Mouse (Mus musculus) liver, adult 2 months (tissue): ENCODE results near the gene Krtap28-10. TPM values are rescaled to one million over a fixed set of nuclear protein-coding genes. Genes with fewer than 3 reads are reported as not detected.

Experiments
- DNase-seq: peaks from one replicate; pipeline ENCODE4 v3.0.0-alpha.2; 2011; ENCODE audit warnings: low read depth, low spot score; ENCODE audit errors: extremely low read depth
- H3K27ac ChIP-seq: fragments of 200-500 bp; replicated peaks from 2 replicates; pipeline ENCODE4 v1.5.1; 2012; ENCODE audit warnings: low read depth, mild to moderate bottlenecking, control low read depth, inconsistent platforms, low read length; ENCODE audit not compliant: insufficient read depth
- H3K27me3 ChIP-seq: fragments of 200-500 bp; 2 replicates; pipeline ENCODE4 v1.6.1; 2012; ENCODE audit warnings: mild to moderate bottlenecking, moderate library complexity, low read length, inconsistent platforms; ENCODE audit not compliant: control insufficient read depth, insufficient read depth
- H3K36me3 ChIP-seq: fragments of 200-500 bp; 2 replicates; pipeline ENCODE4 v1.6.1; 2012; ENCODE audit warnings: low read length, inconsistent platforms; ENCODE audit not compliant: control insufficient read depth, insufficient read depth
- H3K4me1 ChIP-seq: fragments of 200-500 bp; 2 replicates; pipeline ENCODE4 v1.6.1; 2011; ENCODE audit warnings: low read length; ENCODE audit not compliant: control insufficient read depth, insufficient read depth
- H3K4me3 ChIP-seq: fragments of 200-500 bp; 2 replicates; pipeline ENCODE4 v1.5.1; 2011; ENCODE audit warnings: low read depth, mild to moderate bottlenecking, control low read depth, low read length, moderate library complexity; ENCODE audit not compliant: insufficient read depth
- H3K79me2 ChIP-seq: fragments of 200-500 bp; 2 replicates; pipeline ENCODE4 v1.6.1; 2012; ENCODE audit warnings: inconsistent platforms, mild to moderate bottlenecking, low read length, moderate library complexity; ENCODE audit not compliant: control insufficient read depth, insufficient read depth
- H3K9ac ChIP-seq: fragments of 200-500 bp; 2 replicates; pipeline ENCODE4 v1.6.1; 2012; ENCODE audit warnings: low read depth, mild to moderate bottlenecking, control low read depth, inconsistent platforms, low read length
- CTCF ChIP-seq: fragments of 200-500 bp; IDR thresholded peaks from 2 replicates; pipeline ENCODE4 v1.5.1; 2011; ENCODE audit warnings: low read depth, low read length, control low read depth
- POLR2A ChIP-seq: fragments of 200-500 bp; IDR thresholded peaks from 2 replicates; pipeline ENCODE4 v1.6.1; 2011; ENCODE audit warnings: low read length, control low read depth; ENCODE audit not compliant: insufficient read depth; ENCODE audit errors: extremely low read depth
- WGBS: fragments of 180-500 bp; shearing (Covaris S2); methylation state at CpG from one replicate; pipeline ENCODE4 v1.1.7; 2018; 5-methylcytosine and 5-hydroxymethylcytosine counted together
- polyA plus RNA-seq: library from polyadenylated mRNA; depleted of rRNA; stranded (reverse); fragments of >200 nt; gene quantifications from 2 replicates; pipeline ENCODE4 v1.2.3, GENCODE M21; 2012; rRNA removed
- total RNA-seq: library from RNA; depleted of rRNA; stranded (reverse); fragments of >200 nt; gene quantifications from 2 replicates; pipeline ENCODE4 v1.2.3, GENCODE M21; 2014; rRNA removed

Gene Krtap28-10
- total and polyA plus RNA-seq, 2 experiments: not detected

GRCm38 (mm10) chr1:82993947-82994346 is 48.3 kb downstream of the Krtap28-10 start:
- Histone ChIP-seq H3K4me1 (no peaks in the 10 kb centered on the region), H3K9ac (no peak overlapping the region), H3K36me3 (no peaks in the 10 kb centered on the region), H3K79me2 (no peaks in the 10 kb centered on the region), H3K27ac (no peak overlapping the region), H3K4me3 (no peak overlapping the region), H3K27me3 (no peaks in the 10 kb centered on the region)
- no peak for TF ChIP-seq POLR2A
- TF ChIP-seq CTCF: no peak
- 90% methylated on average over 3 of the region's 3 CpGs for WGBS
- DNase-seq: no peak

GRCm38 (mm10) chr1:82992093-82992492 is 50.2 kb downstream of the Krtap28-10 start:
- Histone ChIP-seq H3K79me2 (no peaks in the 10 kb centered on the region), H3K9ac (no peak overlapping the region), H3K36me3 (no peaks in the 10 kb centered on the region), H3K27ac (no peak overlapping the region), H3K27me3 (no peaks in the 10 kb centered on the region), H3K4me3 (no peak overlapping the region), H3K4me1 (no peaks in the 10 kb centered on the region)
- peak; percentile 36 for DNase-seq
- TF ChIP-seq POLR2A: no peak
- TF ChIP-seq CTCF: no peak
- WGBS: 71% methylated on average over 6 of the region's 6 CpGs

GRCm38 (mm10) chr1:82991596-82991995 is 50.7 kb downstream of the Krtap28-10 start:
- Histone ChIP-seq H3K9ac (no peak overlapping the region), H3K79me2 (no peaks in the 10 kb centered on the region), H3K27me3 (no peaks in the 10 kb centered on the region), H3K36me3 (no peaks in the 10 kb centered on the region), H3K4me3 (no peak overlapping the region), H3K4me1 (no peaks in the 10 kb centered on the region), H3K27ac (no peak overlapping the region)
- WGBS: 92% methylated on average over 3 of the region's 3 CpGs
- no peak for DNase-seq
- TF ChIP-seq CTCF: no peak
- no peak for TF ChIP-seq POLR2A

Other genes starting within 250 kb of the Krtap28-10 start
- 13.1 and 14.8 TPM in 2 replicates for gene Agfg1, start 203.0 kb downstream of the Krtap28-10 start, total RNA-seq
- 11.7 and 13.6 TPM in 2 replicates for gene Agfg1, start 203.0 kb downstream of the Krtap28-10 start, polyA plus RNA-seq
- not detected in 2 replicates for gene A030005L19Rik, start 129.2 kb downstream of the Krtap28-10 start, total RNA-seq
- 0.18 TPM in 1 of 2 replicates, not detected in the other for gene A030005L19Rik, start 129.2 kb downstream of the Krtap28-10 start, polyA plus RNA-seq
- not detected in 2 replicates for gene A030014E15Rik, start 117.6 kb downstream of the Krtap28-10 start, total RNA-seq
- gene A030014E15Rik, start 117.6 kb downstream of the Krtap28-10 start, polyA plus RNA-seq: not detected in 2 replicates
- not detected in 2 replicates for gene Gm6217, start 111.1 kb downstream of the Krtap28-10 start, total RNA-seq
- gene Gm6217, start 111.1 kb downstream of the Krtap28-10 start, polyA plus RNA-seq: not detected in 2 replicates
- gene A030003K21Rik, start 99.1 kb downstream of the Krtap28-10 start, total RNA-seq: not detected in 2 replicates
- gene A030003K21Rik, start 99.1 kb downstream of the Krtap28-10 start, polyA plus RNA-seq: not detected in 2 replicates
- gene Gm7544, start 86.5 kb downstream of the Krtap28-10 start, total RNA-seq: not detected in 2 replicates
- gene Gm7544, start 86.5 kb downstream of the Krtap28-10 start, polyA plus RNA-seq: not detected in 2 replicates
- not detected in 2 replicates for gene Gm47955, start 82.2 kb downstream of the Krtap28-10 start, total RNA-seq
- not detected in 2 replicates for gene Gm47955, start 82.2 kb downstream of the Krtap28-10 start, polyA plus RNA-seq
- not detected in 2 replicates for gene Gm47959, start 41.9 kb downstream of the Krtap28-10 start, total RNA-seq
- not detected in 2 replicates for gene Gm47959, start 41.9 kb downstream of the Krtap28-10 start, polyA plus RNA-seq
- not detected in 2 replicates for gene Slc19a3, start 4.0 kb downstream of the Krtap28-10 start, total RNA-seq
- 0.11 TPM in 1 of 2 replicates, not detected in the other for gene Slc19a3, start 4.0 kb downstream of the Krtap28-10 start, polyA plus RNA-seq
- not detected in 2 replicates for gene Gm47969, start 2.5 kb upstream of the Krtap28-10 start, total RNA-seq
- not detected in 2 replicates for gene Gm47969, start 2.5 kb upstream of the Krtap28-10 start, polyA plus RNA-seq
- gene A030005K14Rik, start 16.9 kb upstream of the Krtap28-10 start, total RNA-seq: not detected in 2 replicates
- not detected in 2 replicates for gene A030005K14Rik, start 16.9 kb upstream of the Krtap28-10 start, polyA plus RNA-seq
- not detected in 2 replicates for gene Krtap28-13, start 18.4 kb upstream of the Krtap28-10 start, total RNA-seq
- not detected in 2 replicates for gene Krtap28-13, start 18.4 kb upstream of the Krtap28-10 start, polyA plus RNA-seq
- gene Ccl20, start 74.3 kb upstream of the Krtap28-10 start, total RNA-seq: not detected in 2 replicates
- gene Ccl20, start 74.3 kb upstream of the Krtap28-10 start, polyA plus RNA-seq: not detected in 2 replicates
- gene Daw1, start 117.3 kb upstream of the Krtap28-10 start, total RNA-seq: not detected in 2 replicates
- not detected in 2 replicates for gene Daw1, start 117.3 kb upstream of the Krtap28-10 start, polyA plus RNA-seq